In the genomic region with DNA sequence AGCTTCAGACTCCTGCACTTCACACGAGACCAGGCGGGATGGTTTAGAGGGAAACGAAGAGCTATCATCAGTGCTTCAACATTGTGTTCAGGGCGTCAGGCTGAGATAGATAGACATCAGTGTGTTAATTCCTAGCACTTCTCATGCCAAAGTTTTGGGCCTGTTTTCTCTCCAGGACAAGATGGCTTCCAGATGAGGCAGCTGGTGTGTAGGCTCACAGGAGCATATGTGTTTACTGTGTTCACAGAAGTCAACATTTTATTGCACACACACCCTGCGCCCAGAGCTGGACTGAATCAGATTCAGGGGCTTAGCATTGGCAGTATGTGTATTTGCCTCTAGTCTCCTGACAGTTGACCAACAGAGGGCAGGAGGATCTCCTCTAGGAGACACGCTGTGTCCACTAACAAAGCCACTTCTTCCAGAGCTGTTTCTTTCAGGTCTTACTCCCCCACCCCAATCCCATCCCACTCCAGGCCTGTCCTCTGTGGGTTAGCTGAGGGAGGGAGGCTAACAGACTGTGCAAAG, we compare ENCODE assay signal across 24 mouse cellular contexts.
A peak's percentile ranks its signal among the peaks of the same experiment; 100 is the strongest.
DNase-seq lines count a peak whose midpoint lies in the region; ATAC-seq and TF ChIP-seq lines count a peak whose summit lies in the region.
"Had no signal": no experiment of that assay in that cellular context is flagged by ENCODE, and none has a peak within 500 bp of the region (broad histone marks: within the 10 kb centered on the region; RNA-seq: fewer than 3 reads in every experiment).

No protein-coding gene starts in this region.

- H3K9me3 ChIP-seq in forebrain, postnatal 0 days (ENCODE audit: low read length): no peaks in the 10 kb centered on the region
- no peaks in the 10 kb centered on the region for H3K9me3 ChIP-seq in forebrain, embryonic 16.5 days (ENCODE audit: control insufficient read depth, low read length)
- H3K9me3 ChIP-seq: embryonic facial prominence, embryonic 12.5 days; forebrain, embryonic 12.5 days; heart, embryonic 10.5 days; hindbrain, embryonic 15.5 days; intestine, embryonic 15.5 days; liver, embryonic 13.5 days had no signal

- no peaks in the 10 kb centered on the region for H3K4me1 ChIP-seq in forebrain, postnatal 0 days (ENCODE audit: insufficient read depth)
- H3K4me1 ChIP-seq in forebrain, embryonic 16.5 days (replicated peaks; ENCODE audit: control insufficient read depth, insufficient read depth, low read length): no peaks in the 10 kb centered on the region; the same call in 1 of the 2 replicates
- H3K4me1 ChIP-seq: embryonic facial prominence, embryonic 12.5 days; hindbrain, embryonic 15.5 days had no signal

- TF ChIP-seq CTCF in forebrain, postnatal 0 days (IDR thresholded peaks at IDR 0.05; ENCODE audit: low read depth): no peak

- WGBS in forebrain, postnatal 0 days: 68% methylated on average over 6 of the region's 6 CpGs
- 79% methylated on average over 6 of the region's 6 CpGs for WGBS in forebrain, embryonic 16.5 days

- peak; percentile 44 for DNase-seq in forebrain, postnatal 0 days
- DNase-seq in right cerebral cortex, postnatal 10 days (ENCODE audit: low spot score in 2 of 2): peak; percentile 31 to 40
- DNase-seq in right cerebral cortex, postnatal 14 days: no peak
- DNase-seq in layer of hippocampus, postnatal 10 days (ENCODE audit: low spot score in 2 of 2): peak; percentile 30 to 32
- no peak for DNase-seq in urinary bladder, postnatal 14 days (ENCODE audit: low spot score)
- DNase-seq in heart, postnatal 10 days: no peak
- DNase-seq: adrenal gland, postnatal 25 days; cerebellum, adult 18-20 months; kidney, adult 9 months; kidney, postnatal 25 days; liver, embryonic 13.5 days; lung, adult 2 months; lung, postnatal 36 days; thymus, adult 2 months; thymus, postnatal 4 days had no signal

- H3K9ac ChIP-seq in forebrain, postnatal 0 days: no peak overlapping the region
- H3K9ac ChIP-seq in forebrain, embryonic 16.5 days (replicated peaks; ENCODE audit: low read depth, low read length): no peak overlapping the region
- H3K9ac ChIP-seq: embryonic facial prominence, embryonic 12.5 days; forebrain, embryonic 12.5 days; hindbrain, embryonic 15.5 days; intestine, embryonic 15.5 days; liver, embryonic 13.5 days had no signal

- intact Hi-C loops in heart, postnatal 10 days (cut with DNase I): no loop called here

- H3K27ac ChIP-seq in forebrain, postnatal 0 days (ENCODE audit: low read depth, low read length): no peak overlapping the region
- no peak overlapping the region for H3K27ac ChIP-seq in forebrain, embryonic 16.5 days (ENCODE audit: low read length)
- H3K27ac ChIP-seq: embryonic facial prominence, embryonic 12.5 days; forebrain, embryonic 12.5 days; heart, embryonic 10.5 days; hindbrain, embryonic 15.5 days; intestine, embryonic 15.5 days; left cerebral cortex, adult 2 months; liver, embryonic 13.5 days had no signal

- no peak overlapping the region for H3K4me2 ChIP-seq in forebrain, postnatal 0 days (ENCODE audit: low read depth)
- H3K4me2 ChIP-seq in forebrain, embryonic 16.5 days (ENCODE audit: low read length): no peak overlapping the region
- H3K4me2 ChIP-seq: embryonic facial prominence, embryonic 12.5 days; forebrain, embryonic 12.5 days; hindbrain, embryonic 15.5 days; intestine, embryonic 15.5 days; liver, embryonic 13.5 days had no signal

- H3K36me3 ChIP-seq in forebrain, postnatal 0 days (ENCODE audit: insufficient read depth): no peaks in the 10 kb centered on the region
- H3K36me3 ChIP-seq in forebrain, embryonic 16.5 days (ENCODE audit: control insufficient read depth, insufficient read depth): no peaks in the 10 kb centered on the region
- H3K36me3 ChIP-seq: embryonic facial prominence, embryonic 12.5 days; forebrain, embryonic 12.5 days; heart, embryonic 10.5 days; hindbrain, embryonic 15.5 days; intestine, embryonic 15.5 days; liver, embryonic 13.5 days had no signal

- H3K4me3 ChIP-seq in forebrain, postnatal 0 days (ENCODE audit: low read depth, low read length): no peak overlapping the region
- no peak overlapping the region for H3K4me3 ChIP-seq in forebrain, embryonic 16.5 days (replicated peaks; ENCODE audit: low read length)
- H3K4me3 ChIP-seq: embryonic facial prominence, embryonic 12.5 days; forebrain, embryonic 12.5 days; heart, embryonic 10.5 days; hindbrain, embryonic 15.5 days; intestine, embryonic 15.5 days; left cerebral cortex, adult 2 months; liver, embryonic 13.5 days; megakaryocyte, embryonic 14.5 days had no signal

- ATAC-seq in forebrain, postnatal 0 days: peak; percentile 23; the same call in 1 of the 2 replicates
- ATAC-seq in forebrain, embryonic 16.5 days: no peak
- ATAC-seq: CD4-positive, CD25-positive, alpha-beta regulatory T cell, adult 4 months; intestine, embryonic 15.5 days had no signal

- H3K27me3 ChIP-seq in forebrain, postnatal 0 days (ENCODE audit: insufficient read depth, low read length): no peaks in the 10 kb centered on the region
- no peaks in the 10 kb centered on the region for H3K27me3 ChIP-seq in forebrain, embryonic 16.5 days (replicated peaks; ENCODE audit: control insufficient read depth, insufficient read depth, low read length)
- H3K27me3 ChIP-seq: embryonic facial prominence, embryonic 12.5 days; forebrain, embryonic 12.5 days; hindbrain, embryonic 15.5 days; intestine, embryonic 15.5 days; liver, embryonic 13.5 days; megakaryocyte, embryonic 14.5 days had no signal

Comparison
In these comparisons a context has a peak if more than half of its experiments do, and no peak if none do; other contexts are left out.
1. DNase-seq: peak in forebrain, postnatal 0 days (single experiment), right cerebral cortex, postnatal 10 days (2 of 2) and layer of hippocampus, postnatal 10 days (2 of 2); none in right cerebral cortex, postnatal 14 days (single experiment), urinary bladder, postnatal 14 days (single experiment) and heart, postnatal 10 days (0 of 2).